Mouse (Mus musculus): Measurements from ENCODE around the gene Cdh4. TPM values are rescaled to one million over a fixed set of nuclear protein-coding genes. Genes with fewer than 3 reads are reported as not detected.
A peak's percentile ranks its signal among the peaks of the same experiment; 100 is the strongest.

Cdh4 gene
- polyA plus RNA-seq, 1 experiment = not detected

DNA sequence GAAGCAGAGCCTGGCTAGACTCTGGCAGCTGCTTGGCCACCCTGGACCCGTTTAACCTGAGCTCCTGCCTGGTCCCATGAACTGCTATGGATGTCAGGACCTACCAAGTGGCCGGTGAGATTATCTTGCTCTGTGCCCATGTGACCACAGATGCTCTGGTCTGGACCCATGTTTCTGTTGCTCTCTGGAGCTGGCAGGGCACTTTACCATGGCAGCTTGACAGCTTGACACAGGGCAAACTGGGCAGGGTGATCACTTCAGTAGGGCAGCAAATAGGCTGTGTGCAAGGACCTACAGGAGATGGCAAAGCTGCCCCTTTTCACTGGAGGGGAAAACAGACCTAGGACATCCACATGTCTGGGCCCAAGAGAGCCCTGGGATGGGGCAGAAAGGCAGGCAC is 454.7 kb downstream of the Cdh4 start:
- no peaks in the 10 kb centered on the region for H3K79me2 ChIP-seq (ENCODE audit: control insufficient read depth, insufficient read depth)
- no peaks in the 10 kb centered on the region for H3K36me3 ChIP-seq (ENCODE audit: control insufficient read depth, insufficient read depth)
- H3K4me3 ChIP-seq = no peak overlapping the region
- H3K4me2 ChIP-seq (ENCODE audit: low read depth) = no peak overlapping the region
- H3ac ChIP-seq (ENCODE audit: control insufficient read depth, insufficient read length) = no peak overlapping the region
- TF ChIP-seq POLR2A (IDR thresholded peaks at IDR 0.05; ENCODE audit: insufficient read length, low read depth) (no peak), MYOD1 (IDR thresholded peaks at IDR 0.05; ENCODE audit: control insufficient read depth in 1 of 3, insufficient read length in 2 of 3, low read depth in 2 of 3) (no peak), POLR2AphosphoS2 (IDR thresholded peaks at IDR 0.05; ENCODE audit: insufficient read length, low read depth) (no peak), CEBPB (IDR thresholded peaks at IDR 0.05; ENCODE audit: insufficient read depth, poor library complexity, severe bottlenecking) (no peak), TCF3 (IDR thresholded peaks at IDR 0.05; ENCODE audit: insufficient read length, low read depth) (no peak), E2F4 (IDR thresholded peaks at IDR 0.05; ENCODE audit: insufficient read depth) (no peak), SRF (IDR thresholded peaks at IDR 0.05; ENCODE audit: control insufficient read depth, insufficient read length, low read depth) (no peak), REST (IDR thresholded peaks at IDR 0.05; ENCODE audit: insufficient read depth, insufficient read length) (no peak)
- H3K27me3 ChIP-seq (ENCODE audit: control insufficient read depth, insufficient read depth, insufficient read length) = peaks cover 55% of the 10 kb centered on the region

- Histone ChIP-seq H3K4me3 (no peak overlapping the region), H3K36me3 (ENCODE audit: control insufficient read depth, insufficient read depth) (peaks cover 13% of the 10 kb centered on the region), H3K27me3 (ENCODE audit: control insufficient read depth, insufficient read depth, insufficient read length) (no peaks in the 10 kb centered on the region), H3K4me2 (ENCODE audit: low read depth) (no peak overlapping the region), H3K79me2 (ENCODE audit: control insufficient read depth, insufficient read depth) (no peaks in the 10 kb centered on the region), H3ac (ENCODE audit: control insufficient read depth, insufficient read length) (no peak overlapping the region)
- TF ChIP-seq POLR2AphosphoS2 (IDR thresholded peaks at IDR 0.05; ENCODE audit: insufficient read length, low read depth) (no peak), CEBPB (IDR thresholded peaks at IDR 0.05; ENCODE audit: insufficient read depth, poor library complexity, severe bottlenecking) (no peak), MYOG (IDR thresholded peaks at IDR 0.05; ENCODE audit: control insufficient read depth in 1 of 3, insufficient read depth in 1 of 3, insufficient read length in 2 of 3, low read depth in 2 of 3) (no peak), USF1 (IDR thresholded peaks at IDR 0.05; ENCODE audit: low read depth) (no peak), POLR2A (IDR thresholded peaks at IDR 0.05; ENCODE audit: insufficient read length, low read depth) (no peak)
Observed at GRCm38 (mm10) chr2:179912911-179913310, 470.7 kb downstream of the Cdh4 start.

- Histone ChIP-seq H3K27me3 (ENCODE audit: control insufficient read depth, insufficient read depth, insufficient read length) (no peaks in the 10 kb centered on the region), H3K4me2 (ENCODE audit: low read depth) (no peak overlapping the region), H3ac (ENCODE audit: control insufficient read depth, insufficient read length) (no peak overlapping the region), H3K4me3 (no peak overlapping the region), H3K36me3 (ENCODE audit: control insufficient read depth, insufficient read depth) (peaks cover 13% of the 10 kb centered on the region), H3K79me2 (ENCODE audit: control insufficient read depth, insufficient read depth) (no peaks in the 10 kb centered on the region)
- no peak for TF ChIP-seq MYOD1 (IDR thresholded peaks at IDR 0.05; ENCODE audit: control insufficient read depth in 1 of 3, insufficient read length in 2 of 3, low read depth in 2 of 3)
- no peak for TF ChIP-seq E2F4 (IDR thresholded peaks at IDR 0.05; ENCODE audit: insufficient read depth)
- TF ChIP-seq POLR2A (IDR thresholded peaks at IDR 0.05; ENCODE audit: insufficient read length, low read depth) = no peak
- no peak for TF ChIP-seq TCF12 (IDR thresholded peaks at IDR 0.05; ENCODE audit: insufficient read depth, poor library complexity, severe bottlenecking)
- no peak for TF ChIP-seq MYOG (IDR thresholded peaks at IDR 0.05; ENCODE audit: control insufficient read depth in 1 of 3, insufficient read depth in 1 of 3, insufficient read length in 2 of 3, low read depth in 2 of 3)
- TF ChIP-seq REST (IDR thresholded peaks at IDR 0.05; ENCODE audit: insufficient read depth, insufficient read length) = no peak
- no peak for TF ChIP-seq TCF3 (IDR thresholded peaks at IDR 0.05; ENCODE audit: insufficient read length, low read depth)
Observed at GRCm38 (mm10) chr2:179913349-179913748, 471.1 kb downstream of the Cdh4 start.

DNA sequence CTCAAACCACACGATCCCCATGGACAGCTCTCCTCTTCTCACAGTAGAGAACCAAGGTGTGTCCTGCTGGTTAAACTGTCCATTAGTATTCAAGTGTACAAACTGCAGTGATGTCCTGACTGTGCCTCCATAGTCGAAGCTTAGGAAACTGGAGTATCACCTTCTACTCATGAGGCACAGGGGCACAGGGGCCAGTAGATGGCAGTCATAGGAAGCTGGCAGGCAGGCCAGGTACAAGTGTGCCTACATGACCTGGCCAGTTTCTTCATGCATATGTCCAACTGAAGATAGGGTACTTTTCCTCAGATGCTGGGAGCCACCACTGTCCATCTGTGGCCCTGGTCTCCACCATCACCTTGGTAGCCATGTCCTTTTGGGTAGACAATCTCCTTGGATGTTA is 472.0 kb downstream of the Cdh4 start:
- Histone ChIP-seq H3ac (ENCODE audit: control insufficient read depth, insufficient read length) (no peak overlapping the region), H3K4me2 (ENCODE audit: low read depth) (no peak overlapping the region), H3K79me2 (ENCODE audit: control insufficient read depth, insufficient read depth) (no peaks in the 10 kb centered on the region), H3K36me3 (ENCODE audit: control insufficient read depth, insufficient read depth) (peaks cover 13% of the 10 kb centered on the region), H3K27me3 (ENCODE audit: control insufficient read depth, insufficient read depth, insufficient read length) (no peaks in the 10 kb centered on the region), H3K4me3 (no peak overlapping the region)
- TF ChIP-seq POLR2AphosphoS2 (IDR thresholded peaks at IDR 0.05; ENCODE audit: insufficient read length, low read depth) (no peak), E2F4 (IDR thresholded peaks at IDR 0.05; ENCODE audit: insufficient read depth) (no peak), CEBPB (IDR thresholded peaks at IDR 0.05; ENCODE audit: insufficient read depth, poor library complexity, severe bottlenecking) (no peak), USF1 (IDR thresholded peaks at IDR 0.05; ENCODE audit: low read depth) (no peak), SRF (IDR thresholded peaks at IDR 0.05; ENCODE audit: control insufficient read depth, insufficient read length, low read depth) (no peak), MYOG (IDR thresholded peaks at IDR 0.05; ENCODE audit: control insufficient read depth in 1 of 3, insufficient read depth in 1 of 3, insufficient read length in 2 of 3, low read depth in 2 of 3) (no peak), MAX (IDR thresholded peaks at IDR 0.05; ENCODE audit: low read depth) (no peak), REST (IDR thresholded peaks at IDR 0.05; ENCODE audit: insufficient read depth, insufficient read length) (no peak), TCF3 (IDR thresholded peaks at IDR 0.05; ENCODE audit: insufficient read length, low read depth) (no peak), POLR2A (IDR thresholded peaks at IDR 0.05; ENCODE audit: insufficient read length, low read depth) (no peak), MYOD1 (IDR thresholded peaks at IDR 0.05; ENCODE audit: control insufficient read depth in 1 of 3, insufficient read length in 2 of 3, low read depth in 2 of 3) (no peak), TCF12 (IDR thresholded peaks at IDR 0.05; ENCODE audit: insufficient read depth, poor library complexity, severe bottlenecking) (no peak)

GRCm38 (mm10) chr2:179916877-179917673 is 474.8 kb downstream of the Cdh4 start:
- H3K27me3 ChIP-seq (ENCODE audit: control insufficient read depth, insufficient read depth, insufficient read length) = no peaks in the 10 kb centered on the region
- H3K4me3 ChIP-seq = no peak overlapping the region
- H3K79me2 ChIP-seq (ENCODE audit: control insufficient read depth, insufficient read depth) = no peaks in the 10 kb centered on the region
- no peak overlapping the region for H3K4me2 ChIP-seq (ENCODE audit: low read depth)
- TF ChIP-seq MAX (IDR thresholded peaks at IDR 0.05; ENCODE audit: low read depth) (no peak), SRF (IDR thresholded peaks at IDR 0.05; ENCODE audit: control insufficient read depth, insufficient read length, low read depth) (peak; percentile 25)
- peaks cover 29% of the 10 kb centered on the region for H3K36me3 ChIP-seq (ENCODE audit: control insufficient read depth, insufficient read depth)
- H3ac ChIP-seq (ENCODE audit: control insufficient read depth, insufficient read length) = no peak overlapping the region

All from myocyte (in vitro differentiated cells).